Mouse (Mus musculus): ENCODE measurements around the gene Arid1a. TPM values are rescaled to one million over a fixed set of nuclear protein-coding genes. Genes with fewer than 3 reads are reported as not detected.
A peak's percentile ranks its signal among the peaks of the same experiment; 100 is the strongest.

Arid1a gene
- polyA plus RNA-seq, 1 experiment from 2014 or later: 34.2 TPM

GRCm38 (mm10) chr4:133711307-133712076 lies 45.1 kb downstream of the Arid1a start:
- Histone ChIP-seq H3K9me3 (replicated peaks; ENCODE audit: control insufficient read depth, low read length) (no peaks in the 10 kb centered on the region), H3K36me3 (ENCODE audit: control insufficient read depth, insufficient read depth, low read length) (peaks cover 26% of the 10 kb centered on the region), H3K27me3 (ENCODE audit: control insufficient read depth, insufficient read depth, low read length) (no peaks in the 10 kb centered on the region), H3K27ac (ENCODE audit: low read depth, low read length) (no peak overlapping the region), H3K4me3 (ENCODE audit: low read depth, low read length) (no peak overlapping the region), H3K4me1 (ENCODE audit: control insufficient read depth, insufficient read depth, low read length) (peaks cover 41% of the 10 kb centered on the region), H3K9ac (ENCODE audit: low read depth, low read length) (no peak overlapping the region), H3K4me2 (no peak overlapping the region)
- ATAC-seq (replicated peaks; ENCODE audit: insufficient number of reproducible peaks, low FRiP score, low TSS enrichment): no peak
- 83% methylated on average over 6 of the region's 6 CpGs for WGBS (ENCODE audit: insufficient replicate concordance)

GRCm38 (mm10) chr4:133709395-133709794 lies 47.2 kb downstream of the Arid1a start:
- no peak overlapping the region for H3K9ac ChIP-seq (ENCODE audit: low read depth, low read length)
- no peak for ATAC-seq (replicated peaks; ENCODE audit: insufficient number of reproducible peaks, low FRiP score, low TSS enrichment)
- H3K27ac ChIP-seq (ENCODE audit: low read depth, low read length): peak overlapping the region; percentile 6; the same call in 1 of the 2 replicates
- no peaks in the 10 kb centered on the region for H3K27me3 ChIP-seq (ENCODE audit: control insufficient read depth, insufficient read depth, low read length)
- H3K36me3 ChIP-seq (ENCODE audit: control insufficient read depth, insufficient read depth, low read length): peaks cover 18% of the 10 kb centered on the region
- 58% methylated on average over 2 of the region's 2 CpGs for WGBS (ENCODE audit: insufficient replicate concordance)
- H3K9me3 ChIP-seq (replicated peaks; ENCODE audit: control insufficient read depth, low read length): no peaks in the 10 kb centered on the region
- no peak overlapping the region for H3K4me2 ChIP-seq
- no peak overlapping the region for H3K4me3 ChIP-seq (ENCODE audit: low read depth, low read length)
- H3K4me1 ChIP-seq (ENCODE audit: control insufficient read depth, insufficient read depth, low read length): peaks cover 60% of the 10 kb centered on the region

- Histone ChIP-seq H3K27me3 (ENCODE audit: control insufficient read depth, insufficient read depth, low read length) (no peaks in the 10 kb centered on the region), H3K4me3 (ENCODE audit: low read depth, low read length) (no peak overlapping the region), H3K9me3 (replicated peaks; ENCODE audit: control insufficient read depth, low read length) (no peaks in the 10 kb centered on the region), H3K27ac (ENCODE audit: low read depth, low read length) (peak overlapping the region; percentile 87), H3K36me3 (ENCODE audit: control insufficient read depth, insufficient read depth, low read length) (peaks cover 13% of the 10 kb centered on the region), H3K4me1 (ENCODE audit: control insufficient read depth, insufficient read depth, low read length) (peaks cover 69% of the 10 kb centered on the region), H3K9ac (ENCODE audit: low read depth, low read length) (no peak overlapping the region), H3K4me2 (peak overlapping the region; percentile 41; the same call in 1 of the 2 replicates)
- no peak for ATAC-seq (replicated peaks; ENCODE audit: insufficient number of reproducible peaks, low FRiP score, low TSS enrichment)
- WGBS (ENCODE audit: insufficient replicate concordance): 63% methylated on average over 1 of the region's 1 CpGs
These were observed 49.1 kb downstream of the Arid1a start for GRCm38 (mm10) chr4:133707464-133707863.

- H3K9ac ChIP-seq (ENCODE audit: low read depth, low read length): no peak overlapping the region
- WGBS (ENCODE audit: insufficient replicate concordance): 21% methylated on average over 8 of the region's 8 CpGs
- peaks cover 13% of the 10 kb centered on the region for H3K36me3 ChIP-seq (ENCODE audit: control insufficient read depth, insufficient read depth, low read length)
- H3K27ac ChIP-seq (ENCODE audit: low read depth, low read length): peak overlapping the region; percentile 87
- peak; percentile 71; the same call in 1 of the 2 replicates for ATAC-seq (replicated peaks; ENCODE audit: insufficient number of reproducible peaks, low FRiP score, low TSS enrichment)
- H3K4me1 ChIP-seq (ENCODE audit: control insufficient read depth, insufficient read depth, low read length): peaks cover 74% of the 10 kb centered on the region
- no peak overlapping the region for H3K4me3 ChIP-seq (ENCODE audit: low read depth, low read length)
- no peaks in the 10 kb centered on the region for H3K27me3 ChIP-seq (ENCODE audit: control insufficient read depth, insufficient read depth, low read length)
- peak overlapping the region; percentile 41 for H3K4me2 ChIP-seq
- H3K9me3 ChIP-seq (replicated peaks; ENCODE audit: control insufficient read depth, low read length): no peaks in the 10 kb centered on the region
These were observed 49.6 kb downstream of the Arid1a start for GRCm38 (mm10) chr4:133706956-133707355.

GRCm38 (mm10) chr4:133705062-133705461 lies 51.5 kb downstream of the Arid1a start:
- Histone ChIP-seq H3K36me3 (ENCODE audit: control insufficient read depth, insufficient read depth, low read length) (peaks cover 6% of the 10 kb centered on the region), H3K27me3 (ENCODE audit: control insufficient read depth, insufficient read depth, low read length) (no peaks in the 10 kb centered on the region), H3K4me2 (no peak overlapping the region), H3K4me3 (ENCODE audit: low read depth, low read length) (no peak overlapping the region), H3K4me1 (ENCODE audit: control insufficient read depth, insufficient read depth, low read length) (peaks cover 84% of the 10 kb centered on the region), H3K9me3 (replicated peaks; ENCODE audit: control insufficient read depth, low read length) (no peaks in the 10 kb centered on the region), H3K27ac (ENCODE audit: low read depth, low read length) (peak overlapping the region; percentile 29; the same call in 1 of the 2 replicates), H3K9ac (ENCODE audit: low read depth, low read length) (no peak overlapping the region)
- 73% methylated on average over 4 of the region's 4 CpGs for WGBS (ENCODE audit: insufficient replicate concordance)
- ATAC-seq (replicated peaks; ENCODE audit: insufficient number of reproducible peaks, low FRiP score, low TSS enrichment): no peak

- Histone ChIP-seq H3K4me3 (ENCODE audit: low read depth, low read length) (no peak overlapping the region; the same call in 1 of the 2 replicates), H3K27me3 (ENCODE audit: control insufficient read depth, insufficient read depth, low read length) (no peaks in the 10 kb centered on the region), H3K9ac (ENCODE audit: low read depth, low read length) (no peak overlapping the region; the same call in 1 of the 2 replicates), H3K36me3 (ENCODE audit: control insufficient read depth, insufficient read depth, low read length) (peaks cover 5% of the 10 kb centered on the region), H3K9me3 (replicated peaks; ENCODE audit: control insufficient read depth, low read length) (no peaks in the 10 kb centered on the region), H3K4me2 (peak overlapping the region; percentile 37), H3K4me1 (ENCODE audit: control insufficient read depth, insufficient read depth, low read length) (peaks cover 50% of the 10 kb centered on the region), H3K27ac (ENCODE audit: low read depth, low read length) (peak overlapping the region; percentile 60)
- 48% methylated on average over 11 of the region's 11 CpGs for WGBS (ENCODE audit: insufficient replicate concordance)
- ATAC-seq (replicated peaks; ENCODE audit: insufficient number of reproducible peaks, low FRiP score, low TSS enrichment): peak; percentile 82
These were observed 55.6 kb downstream of the Arid1a start for GRCm38 (mm10) chr4:133700905-133701368.

- Histone ChIP-seq H3K36me3 (ENCODE audit: control insufficient read depth, insufficient read depth, low read length) (peaks cover 53% of the 10 kb centered on the region), H3K4me1 (ENCODE audit: control insufficient read depth, insufficient read depth, low read length) (peaks cover 17% of the 10 kb centered on the region), H3K9me3 (replicated peaks; ENCODE audit: control insufficient read depth, low read length) (no peaks in the 10 kb centered on the region), H3K4me2 (no peak overlapping the region), H3K4me3 (ENCODE audit: low read depth, low read length) (no peak overlapping the region), H3K27ac (ENCODE audit: low read depth, low read length) (no peak overlapping the region), H3K9ac (ENCODE audit: low read depth, low read length) (no peak overlapping the region), H3K27me3 (ENCODE audit: control insufficient read depth, insufficient read depth, low read length) (no peaks in the 10 kb centered on the region)
- 76% methylated on average over 3 of the region's 3 CpGs for WGBS (ENCODE audit: insufficient replicate concordance)
- no peak for ATAC-seq (replicated peaks; ENCODE audit: insufficient number of reproducible peaks, low FRiP score, low TSS enrichment)
These were observed 61.2 kb downstream of the Arid1a start for GRCm38 (mm10) chr4:133695363-133695762.

GRCm38 (mm10) chr4:133690252-133690651 lies 66.3 kb downstream of the Arid1a start:
- no peak for ATAC-seq (replicated peaks; ENCODE audit: insufficient number of reproducible peaks, low FRiP score, low TSS enrichment)
- no peaks in the 10 kb centered on the region for H3K9me3 ChIP-seq (replicated peaks; ENCODE audit: control insufficient read depth, low read length)
- WGBS (ENCODE audit: insufficient replicate concordance): 36% methylated on average over 5 of the region's 5 CpGs
- peaks cover 30% of the 10 kb centered on the region for H3K4me1 ChIP-seq (ENCODE audit: control insufficient read depth, insufficient read depth, low read length)
- peaks cover 84% of the 10 kb centered on the region for H3K36me3 ChIP-seq (ENCODE audit: control insufficient read depth, insufficient read depth, low read length)
- no peaks in the 10 kb centered on the region for H3K27me3 ChIP-seq (ENCODE audit: control insufficient read depth, insufficient read depth, low read length)
- no peak overlapping the region for H3K4me2 ChIP-seq
- no peak overlapping the region for H3K4me3 ChIP-seq (ENCODE audit: low read depth, low read length)
- H3K9ac ChIP-seq (ENCODE audit: low read depth, low read length): no peak overlapping the region
- peak overlapping the region; percentile 50; the same call in 1 of the 2 replicates for H3K27ac ChIP-seq (ENCODE audit: low read depth, low read length)

All from heart, embryonic 11.5 days (tissue).